Mouse (Mus musculus) midbrain, postnatal 0 days (tissue): ENCODE measurements around the gene Ndufb7. TPM values are rescaled to one million over a fixed set of nuclear protein-coding genes. Genes with fewer than 3 reads are reported as not detected.
"Not testable (repeated sequence)": the region's sequence is repeated elsewhere in the genome, so short reads cannot be mapped to it uniquely, and the experiment has no call there.

ENCODE experiments used
- ATAC-seq: fragments of 200-750 bp; cut with Nextera tagmentation; 2 replicates; pipeline ENCODE4 v1.8.0; 2017; ENCODE audit warnings: moderate number of reproducible peaks, mild to moderate bottlenecking, moderate TSS enrichment, moderate library complexity; ENCODE audit not compliant: low FRiP score
- DNase-seq: peaks from one replicate; pipeline ENCODE4 v3.0.0-alpha.2; 2015; ENCODE audit warnings: low spot score
- H3K27ac ChIP-seq: fragments of 300-500 bp; sonication (generic); 2 replicates; pipeline ENCODE4 v1.5.1; 2014; ENCODE audit warnings: low read depth, mild to moderate bottlenecking, low read length, mixed read lengths
- H3K27me3 ChIP-seq: fragments of 300-500 bp; sonication (generic); 2 replicates; pipeline ENCODE4 v1.6.1; 2014; ENCODE audit warnings: low read length, control low read depth, mixed read lengths; ENCODE audit not compliant: insufficient read depth
- H3K36me3 ChIP-seq: fragments of 300-500 bp; sonication (generic); 2 replicates; pipeline ENCODE4 v1.6.1; 2014; ENCODE audit warnings: low read length, control low read depth, mixed read lengths; ENCODE audit not compliant: insufficient read depth
- H3K4me1 ChIP-seq: fragments of 300-500 bp; sonication (generic); 2 replicates; pipeline ENCODE4 v1.6.1; 2014; ENCODE audit warnings: mild to moderate bottlenecking, control low read depth, antibody characterized with exemption, low read length, mixed read lengths; ENCODE audit not compliant: insufficient read depth
- H3K4me2 ChIP-seq: fragments of 300-500 bp; sonication (generic); 2 replicates; pipeline ENCODE4 v1.6.1; 2014; ENCODE audit warnings: low read depth, mild to moderate bottlenecking, low read length, mixed read lengths; ENCODE audit not compliant: poor library complexity, severe bottlenecking
- H3K4me3 ChIP-seq: fragments of 300-500 bp; sonication (generic); 2 replicates; pipeline ENCODE4 v1.5.1; 2014; ENCODE audit warnings: low read depth, mild to moderate bottlenecking, low read length, moderate library complexity
- H3K9ac ChIP-seq: fragments of 300-500 bp; sonication (generic); replicated peaks from 2 replicates; pipeline ENCODE4 v1.6.1; 2014; ENCODE audit warnings: mild to moderate bottlenecking, low read length, moderate library complexity, mixed read lengths; ENCODE audit not compliant: poor library complexity, severe bottlenecking
- H3K9me3 ChIP-seq: fragments of 300-500 bp; sonication (generic); 2 replicates; pipeline ENCODE4 v1.6.1; 2016; ENCODE audit warnings: low read length, control low read depth
- CTCF ChIP-seq: IDR thresholded peaks from 2 replicates; pipeline ENCODE4 v1.5.1; 2016; ENCODE audit warnings: antibody characterized with exemption, mild to moderate bottlenecking
- WGBS: fragments of 180-500 bp; shearing (Covaris S2); extraction: QIAGEN DNeasy Blood & Tissue Kit; methylation state at CpG from one replicate; pipeline ENCODE4 v1.1.7; 2014; 5-methylcytosine and 5-hydroxymethylcytosine counted together
- polyA plus RNA-seq: library from polyadenylated mRNA; unstranded; fragments of >200 nt; fragmentation: Nextera tagmentation; extraction: Ambion mirVana; gene quantifications from 2 replicates; pipeline ENCODE4 v1.2.1, GENCODE M21; 2015
- total RNA-seq: library from RNA; depleted of rRNA; stranded (reverse); fragments of >200 nt; gene quantifications from 2 replicates; pipeline ENCODE4 v1.2.3, GENCODE M21; 2014; rRNA removed

Ndufb7 gene
- total RNA-seq (151 and 158 TPM in 2 replicates), polyA plus RNA-seq (396 and 420 TPM in 2 replicates)

- WGBS = under 1% methylated on average over 48 of the region's 48 CpGs
- H3K4me1 ChIP-seq = peaks cover 9% of the 10 kb centered on the region; the same call in 1 of the 2 replicates
- H3K9ac ChIP-seq = peak within 1 kb of the TSS; percentile 87
- H3K27ac ChIP-seq = peak within 1 kb of the TSS; percentile 83
- peak; percentile 99 for TF ChIP-seq CTCF
- DNase-seq (peak; percentile 94), ATAC-seq (peak; percentile 88)
- H3K4me3 ChIP-seq = peak within 1 kb of the TSS; percentile 72
- H3K36me3 ChIP-seq = peaks cover 18% of the 10 kb centered on the region
- H3K27me3 ChIP-seq = no peaks in the 10 kb centered on the region
- peak within 1 kb of the TSS; percentile 97 for H3K4me2 ChIP-seq
- no peaks in the 10 kb centered on the region for H3K9me3 ChIP-seq
Observed at GRCm38 (mm10) chr8:83566469-83567395, at the start of gene Ndufb7. TSS of gene Ndufb7 (plus strand) at chr8:83566671.

- DNase-seq (no peak), ATAC-seq (no peak)
- no peaks in the 10 kb centered on the region for H3K36me3 ChIP-seq
- no peak overlapping the region for H3K9ac ChIP-seq
- no peaks in the 10 kb centered on the region for H3K9me3 ChIP-seq
- 74% methylated on average over 3 of the region's 3 CpGs for WGBS
- no peak overlapping the region for H3K4me3 ChIP-seq
- no peak overlapping the region for H3K4me2 ChIP-seq
- no peak for TF ChIP-seq CTCF
- H3K27ac ChIP-seq = no peak overlapping the region
- H3K27me3 ChIP-seq = no peaks in the 10 kb centered on the region
- no peaks in the 10 kb centered on the region for H3K4me1 ChIP-seq
Observed at GRCm38 (mm10) chr8:83520432-83520831, 46.0 kb upstream of the Ndufb7 start.

DNA sequence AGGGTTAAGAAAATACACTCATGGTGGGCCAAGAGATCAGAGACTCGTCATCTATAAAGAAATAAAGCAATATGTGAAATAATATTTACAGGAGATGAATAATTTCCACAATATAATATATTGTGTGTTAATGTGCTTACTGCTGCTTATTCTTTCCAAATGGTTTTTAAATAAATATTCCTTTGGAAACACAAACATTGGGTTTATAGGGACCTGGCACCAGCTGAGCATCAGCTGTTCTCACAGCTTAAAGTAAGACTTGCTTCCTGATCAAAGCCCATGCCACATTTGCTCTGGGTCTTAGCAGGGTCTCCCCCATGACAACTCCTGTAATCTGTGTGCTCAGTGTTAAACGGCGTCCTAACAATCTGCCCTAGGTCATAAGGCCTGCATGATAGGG is 45.6 kb upstream of the Ndufb7 start:
- not testable (repeated sequence) for H3K4me1 ChIP-seq, H3K9me3 ChIP-seq, ATAC-seq, H3K27me3 ChIP-seq, H3K9ac ChIP-seq, H3K4me2 ChIP-seq, H3K4me3 ChIP-seq, DNase-seq, H3K27ac ChIP-seq, H3K36me3 ChIP-seq
- WGBS = 63% methylated on average over 3 of the region's 3 CpGs

DNA sequence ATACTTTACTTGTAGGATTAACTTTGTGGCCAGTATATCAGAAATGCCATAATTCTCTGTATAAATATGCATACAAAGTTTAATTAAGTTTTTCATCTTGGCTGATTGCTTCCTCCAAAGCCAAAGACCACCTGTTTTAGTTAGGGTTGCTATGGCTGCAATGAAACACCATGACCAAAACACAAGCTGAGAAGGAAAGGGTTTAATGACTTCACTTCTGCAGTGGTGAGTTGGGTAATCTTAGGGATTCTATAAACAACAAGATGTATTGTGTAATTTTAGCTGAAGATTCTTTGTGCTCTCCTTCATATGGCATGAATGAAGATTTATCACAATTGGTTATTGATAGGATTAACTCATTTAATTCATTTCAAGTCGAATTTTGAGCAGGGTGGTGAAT is 45.2 kb upstream of the Ndufb7 start:
- ATAC-seq (no peak), DNase-seq (no peak)
- no peak overlapping the region for H3K27ac ChIP-seq

GRCm38 (mm10) chr8:83534802-83535201 is 31.7 kb upstream of the Ndufb7 start:
- no peak for ATAC-seq
- TF ChIP-seq CTCF = no peak
- H3K9ac ChIP-seq = no peak overlapping the region
- no peak overlapping the region for H3K27ac ChIP-seq
- WGBS = 89% methylated on average over 2 of the region's 2 CpGs
- no peaks in the 10 kb centered on the region for H3K4me1 ChIP-seq
- H3K4me3 ChIP-seq = no peak overlapping the region
- H3K36me3 ChIP-seq = no peaks in the 10 kb centered on the region
- no peak for DNase-seq
- no peak overlapping the region for H3K4me2 ChIP-seq
- no peaks in the 10 kb centered on the region for H3K9me3 ChIP-seq
- no peaks in the 10 kb centered on the region for H3K27me3 ChIP-seq

More for the DNA sequence above, 45.2 kb upstream of the Ndufb7 start:
- no peak overlapping the region for H3K4me3 ChIP-seq
- no peaks in the 10 kb centered on the region for H3K9me3 ChIP-seq
- H3K9ac ChIP-seq = no peak overlapping the region
- no peak for TF ChIP-seq CTCF
- WGBS = 12% methylated on average over 1 of the region's 1 CpGs
- no peak overlapping the region for H3K4me2 ChIP-seq
- H3K4me1 ChIP-seq = no peaks in the 10 kb centered on the region
- H3K27me3 ChIP-seq = no peaks in the 10 kb centered on the region
- no peaks in the 10 kb centered on the region for H3K36me3 ChIP-seq

DNA sequence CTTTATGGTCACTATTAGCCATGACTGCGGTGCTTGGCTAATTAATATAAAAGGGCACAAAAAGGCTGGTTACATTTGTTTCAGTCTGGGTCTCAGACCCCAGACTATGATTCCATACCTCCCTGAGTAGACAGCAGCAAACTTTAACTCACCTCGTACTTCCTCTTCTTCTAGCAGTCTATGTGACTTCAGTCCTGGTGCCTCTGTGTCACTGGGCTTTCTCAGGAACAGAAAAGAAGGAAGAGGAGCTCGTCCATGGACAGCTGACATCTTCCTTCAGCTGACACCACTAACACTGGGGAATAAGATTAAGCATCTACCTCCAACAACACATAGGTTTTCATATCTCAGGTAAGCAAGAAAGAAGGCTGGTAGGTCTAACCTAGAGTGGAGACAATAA is 30.7 kb upstream of the Ndufb7 start, which contains the start of gene Olfr370:
Olfr370 (plus strand) TSS at position 45 of the 400 bp plus-strand sequence.
- ATAC-seq (no peak), DNase-seq (no peak)
- no peak within 1 kb of the TSS for H3K4me3 ChIP-seq
- H3K27ac ChIP-seq = no peak within 1 kb of the TSS
- no peaks in the 10 kb centered on the region for H3K36me3 ChIP-seq
- TF ChIP-seq CTCF = no peak
- no peak within 1 kb of the TSS for H3K4me2 ChIP-seq
- H3K9me3 ChIP-seq = no peaks in the 10 kb centered on the region
- WGBS = 76% methylated on average over 3 of the region's 3 CpGs
- H3K27me3 ChIP-seq = no peaks in the 10 kb centered on the region
- no peak within 1 kb of the TSS for H3K9ac ChIP-seq
- no peaks in the 10 kb centered on the region for H3K4me1 ChIP-seq
